Mouse (Mus musculus) spleen, adult 2 months (tissue): ENCODE measurements around the gene Tenm2.

Experiments
- CTCF ChIP-seq: fragments of 200-500 bp; IDR thresholded peaks from 2 replicates; pipeline ENCODE4 v1.5.1; 2011; ENCODE audit warnings: mild to moderate bottlenecking, inconsistent platforms; ENCODE audit not compliant: insufficient read depth, insufficient read length, insufficient replicate concordance; ENCODE audit errors: extremely low read depth
- POLR2A ChIP-seq: fragments of 200-500 bp; IDR thresholded peaks from 2 replicates; pipeline ENCODE4 v1.6.1; 2011; ENCODE audit warnings: low read depth, low read length, inconsistent platforms

DNA sequence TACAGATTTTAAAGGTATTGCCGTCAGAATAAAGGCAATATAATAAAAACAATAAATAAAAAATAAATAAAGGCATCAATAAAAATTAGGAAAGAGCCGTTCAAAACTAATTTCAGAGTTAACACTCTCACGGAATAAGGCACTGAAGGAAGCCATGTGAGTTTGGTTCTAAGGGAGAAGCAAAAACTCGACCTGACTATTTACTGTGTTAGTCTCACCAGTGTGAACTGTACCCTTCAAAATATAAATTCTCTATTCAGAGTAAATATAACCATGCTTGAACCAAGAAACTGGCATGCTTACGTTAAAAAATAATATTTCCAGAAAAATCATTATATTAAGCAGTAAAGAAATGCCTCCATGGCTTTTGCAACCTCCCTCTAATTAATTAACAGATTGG, 82.4 kb downstream of the Tenm2 start:
- TF ChIP-seq CTCF, result no peak
- no peak for TF ChIP-seq POLR2A
